Mouse (Mus musculus) E14TG2a.4 (cell line): ENCODE results near the gene Gm20388.

Experiments used
- H3K27me3 ChIP-seq: 2 replicates; pipeline ENCODE4 v1.6.1; 2014; ENCODE audit warnings: low read length, control low read depth; ENCODE audit not compliant: insufficient read depth
- H3K36me3 ChIP-seq: 2 replicates; pipeline ENCODE4 v1.6.1; 2014; ENCODE audit warnings: low read length, control low read depth; ENCODE audit not compliant: insufficient read depth
- H3K4me1 ChIP-seq: replicated peaks from 2 replicates; pipeline ENCODE4 v1.6.1; 2014; ENCODE audit warnings: low read depth, low read length, control low read depth
- H3K4me3 ChIP-seq: replicated peaks from 2 replicates; pipeline ENCODE4 v1.5.1; 2014; ENCODE audit warnings: mild to moderate bottlenecking, low read length
- H3K9me3 ChIP-seq: 2 replicates; pipeline ENCODE4 v1.6.1; 2014; ENCODE audit warnings: low read length, control low read depth
- CTCF ChIP-seq: conservative IDR thresholded peaks from 2 replicates; pipeline ENCODE4 v1.5.1; 2014; ENCODE audit warnings: low read length
- NANOG ChIP-seq: IDR thresholded peaks from 2 replicates; pipeline ENCODE4 v1.6.1; 2014; ENCODE audit warnings: borderline replicate concordance, low read length, mixed read lengths
- POU5F1 ChIP-seq: IDR thresholded peaks from 2 replicates; pipeline ENCODE4 v1.6.1; 2014; ENCODE audit warnings: low read length, borderline replicate concordance

Gm20388 gene

DNA sequence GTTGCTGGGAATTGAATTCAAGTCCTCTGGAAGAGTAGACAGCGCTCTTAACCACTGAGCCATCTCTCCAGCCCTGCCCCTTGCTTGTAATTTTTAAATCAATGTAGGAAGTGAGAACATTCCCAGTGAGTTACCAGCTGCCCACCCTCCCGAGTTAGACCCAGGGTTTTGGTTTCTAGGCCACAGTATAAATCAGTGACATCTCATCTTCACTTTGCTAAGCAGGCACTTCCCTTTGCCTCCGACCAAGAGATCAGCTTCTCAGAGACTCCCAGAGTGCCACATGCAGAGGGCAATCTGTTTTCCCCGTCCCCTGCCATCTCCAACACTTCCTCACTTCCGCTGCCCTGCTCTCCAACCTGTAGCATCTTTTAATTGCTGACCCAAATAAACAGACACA, 3987.9 kb downstream of the Gm20388 start:
- TF ChIP-seq POU5F1 = no peak
- H3K9me3 ChIP-seq = no peaks in the 10 kb centered on the region
- no peak overlapping the region for H3K4me3 ChIP-seq
- peaks cover 51% of the 10 kb centered on the region for H3K36me3 ChIP-seq
- H3K27me3 ChIP-seq = peaks cover 17% of the 10 kb centered on the region
- peaks cover 17% of the 10 kb centered on the region for H3K4me1 ChIP-seq

DNA sequence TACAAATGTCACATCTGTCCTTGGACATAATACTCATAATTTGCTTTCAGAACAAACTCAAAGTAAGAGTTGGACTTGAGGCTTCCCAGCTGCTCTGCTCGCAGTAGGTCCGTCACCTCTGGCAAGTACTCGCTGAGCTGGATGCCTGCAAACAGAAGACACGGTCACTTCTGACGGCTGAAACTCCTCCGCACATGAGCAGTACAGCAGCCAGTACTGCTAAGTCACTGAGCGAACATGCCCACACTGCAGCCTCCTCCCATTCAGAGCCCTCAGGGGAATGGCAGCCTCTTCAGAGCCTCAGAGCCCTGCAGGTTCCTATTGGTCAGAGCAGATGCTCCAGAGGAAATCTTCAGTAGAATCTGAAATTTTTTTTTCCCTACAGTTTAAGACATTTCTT, 3988.7 kb downstream of the Gm20388 start:
- H3K4me3 ChIP-seq = no peak overlapping the region
- H3K9me3 ChIP-seq = no peaks in the 10 kb centered on the region
- TF ChIP-seq POU5F1 (no peak), NANOG (no peak), CTCF (no peak)
- H3K4me1 ChIP-seq = peaks cover 12% of the 10 kb centered on the region
- H3K27me3 ChIP-seq = peaks cover 9% of the 10 kb centered on the region
- peaks cover 59% of the 10 kb centered on the region for H3K36me3 ChIP-seq

DNA sequence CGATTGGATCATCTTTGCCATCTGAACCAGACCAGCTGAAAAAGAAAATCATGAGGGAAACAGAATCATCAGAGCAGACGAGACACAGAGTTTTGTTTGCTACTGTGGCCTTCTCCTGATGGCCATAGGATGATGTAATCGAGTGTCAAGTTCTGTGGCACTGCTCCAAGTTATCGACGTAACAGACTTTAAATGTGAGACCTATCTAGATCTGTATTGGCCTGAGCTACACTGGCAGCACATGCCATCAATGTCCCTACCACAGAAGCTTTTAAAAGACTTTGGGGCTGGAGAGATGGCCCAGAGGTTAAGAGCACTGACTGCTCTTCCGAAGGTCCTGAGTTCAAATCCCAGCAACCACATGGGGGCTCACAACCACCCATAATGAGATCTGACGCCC, 3992.0 kb downstream of the Gm20388 start:
- H3K9me3 ChIP-seq = no peaks in the 10 kb centered on the region
- peaks cover 4% of the 10 kb centered on the region for H3K4me1 ChIP-seq
- no peaks in the 10 kb centered on the region for H3K27me3 ChIP-seq
- H3K4me3 ChIP-seq = no peak overlapping the region
- TF ChIP-seq CTCF (no peak), NANOG (no peak), POU5F1 (no peak)
- H3K36me3 ChIP-seq = peaks cover 90% of the 10 kb centered on the region

DNA sequence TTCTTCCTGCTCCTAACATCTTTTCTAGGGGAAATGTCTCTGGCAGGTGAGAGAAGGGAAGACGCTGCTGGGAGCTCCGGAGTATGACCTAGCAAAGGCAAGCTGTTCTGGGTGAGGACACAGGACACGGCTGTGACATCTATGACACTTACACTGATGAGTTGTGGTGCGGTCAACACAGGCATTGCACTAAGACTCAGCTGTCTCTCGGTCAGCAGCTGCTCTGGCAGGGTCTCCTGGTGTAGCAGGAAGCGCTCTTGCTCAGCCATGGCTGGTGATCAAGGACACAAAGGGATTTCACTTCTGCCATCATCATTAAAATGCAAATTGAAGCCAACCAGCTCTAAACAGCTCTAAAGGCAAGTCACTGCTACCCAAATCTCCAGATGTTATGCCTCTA, 3997.0 kb downstream of the Gm20388 start:
- H3K9me3 ChIP-seq = no peaks in the 10 kb centered on the region
- H3K4me3 ChIP-seq = no peak overlapping the region
- no peaks in the 10 kb centered on the region for H3K27me3 ChIP-seq
- TF ChIP-seq POU5F1 (no peak), NANOG (no peak), CTCF (no peak)
- H3K4me1 ChIP-seq = peaks cover 9% of the 10 kb centered on the region
- H3K36me3 ChIP-seq = peaks cover 99% of the 10 kb centered on the region

DNA sequence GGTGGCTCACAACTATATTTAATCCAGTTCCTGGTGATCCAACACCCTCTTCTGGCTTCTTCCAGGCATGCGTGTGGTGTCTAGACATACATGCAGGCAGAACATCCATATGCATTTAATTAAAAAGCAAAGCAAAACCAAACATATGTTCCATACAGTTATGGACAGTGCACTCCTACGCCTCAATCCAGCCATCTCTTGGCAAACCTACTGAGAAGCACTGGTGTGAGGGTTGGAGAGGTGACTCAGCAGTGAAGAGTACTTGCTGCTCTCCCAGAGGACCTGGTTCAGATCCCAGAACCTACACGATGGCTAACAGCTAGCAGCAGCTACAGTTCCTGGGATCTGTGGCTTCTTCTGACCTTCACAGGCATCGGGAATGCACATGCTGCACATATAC, 4001.6 kb downstream of the Gm20388 start:
- H3K36me3 ChIP-seq = peaks cover 100% of the 10 kb centered on the region
- peaks cover 6% of the 10 kb centered on the region for H3K4me1 ChIP-seq
- no peaks in the 10 kb centered on the region for H3K9me3 ChIP-seq
- no peaks in the 10 kb centered on the region for H3K27me3 ChIP-seq
- no peak overlapping the region for H3K4me3 ChIP-seq
- TF ChIP-seq POU5F1 = no peak
- no peak for TF ChIP-seq NANOG
- TF ChIP-seq CTCF = no peak

DNA sequence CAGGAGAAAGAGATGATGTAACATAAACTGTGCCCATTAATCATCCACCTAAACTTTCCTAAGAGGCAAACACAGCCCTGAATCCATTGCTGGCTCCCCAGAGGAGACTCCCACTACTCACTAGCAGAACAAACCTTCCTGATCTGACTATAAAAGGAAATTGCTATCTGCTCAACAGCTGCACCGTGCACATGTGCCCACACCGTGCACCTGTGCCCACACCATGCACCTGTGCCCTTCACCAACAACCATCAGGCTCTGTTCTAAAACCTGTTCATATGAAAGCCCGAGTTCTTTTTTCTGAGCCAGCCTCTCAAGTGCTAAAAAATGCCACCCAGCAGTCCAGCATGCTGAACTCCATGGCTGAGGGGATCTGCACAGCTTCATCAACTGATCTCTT, 4004.0 kb downstream of the Gm20388 start:
- H3K9me3 ChIP-seq = no peaks in the 10 kb centered on the region
- no peak overlapping the region for H3K4me3 ChIP-seq
- H3K27me3 ChIP-seq = no peaks in the 10 kb centered on the region
- H3K36me3 ChIP-seq = peaks cover 100% of the 10 kb centered on the region
- no peaks in the 10 kb centered on the region for H3K4me1 ChIP-seq
- no peak for TF ChIP-seq POU5F1
- TF ChIP-seq CTCF = no peak
- TF ChIP-seq NANOG = no peak

DNA sequence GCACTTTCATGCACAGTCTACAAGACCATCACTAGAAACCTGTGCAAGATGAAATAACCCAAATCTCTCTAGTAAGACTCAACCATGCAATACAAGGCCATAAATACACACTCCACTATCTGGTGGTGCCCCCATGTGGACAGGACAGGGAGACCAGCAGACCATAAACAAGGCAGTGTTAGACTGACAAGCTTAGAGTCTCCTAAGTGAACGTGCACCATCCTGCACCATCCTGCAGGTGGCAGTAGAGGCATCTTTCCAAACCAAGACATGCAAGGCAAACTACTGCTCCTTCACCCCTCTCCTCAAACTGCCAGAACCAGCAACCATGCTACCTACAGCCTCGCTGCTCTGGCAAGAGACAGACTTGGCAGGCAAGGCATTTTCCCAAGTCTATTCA, 4014.1 kb downstream of the Gm20388 start:
- Histone ChIP-seq H3K4me1 (peaks cover 4% of the 10 kb centered on the region; the same call in 1 of the 2 replicates), H3K36me3 (peaks cover 95% of the 10 kb centered on the region), H3K9me3 (no peaks in the 10 kb centered on the region), H3K4me3 (no peak overlapping the region), H3K27me3 (no peaks in the 10 kb centered on the region)
- TF ChIP-seq NANOG (no peak), CTCF (peak; percentile 91), POU5F1 (no peak)

DNA sequence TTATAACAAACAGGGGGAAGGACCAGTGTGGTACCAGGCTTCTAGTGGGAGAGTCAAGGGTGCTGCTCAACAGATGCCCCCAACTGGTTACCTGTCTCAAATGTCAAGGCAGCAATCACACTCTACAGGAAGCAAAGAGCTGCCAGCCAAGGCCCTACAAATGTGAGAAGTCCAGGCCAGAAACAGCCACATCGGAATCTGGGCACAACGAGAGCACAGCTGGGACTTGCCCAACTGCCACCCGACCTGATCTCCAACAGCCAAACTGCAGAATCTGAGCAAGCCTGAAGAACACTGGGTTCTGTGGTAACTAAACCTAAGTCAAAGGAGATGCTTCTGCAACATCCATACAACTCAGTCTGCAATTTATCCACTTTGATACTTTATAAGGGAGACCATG, 4015.0 kb downstream of the Gm20388 start:
- Histone ChIP-seq H3K9me3 (no peaks in the 10 kb centered on the region), H3K4me1 (peaks cover 4% of the 10 kb centered on the region; the same call in 1 of the 2 replicates), H3K36me3 (peaks cover 95% of the 10 kb centered on the region), H3K27me3 (no peaks in the 10 kb centered on the region), H3K4me3 (no peak overlapping the region)
- no peak for TF ChIP-seq NANOG
- TF ChIP-seq POU5F1 = no peak
- no peak for TF ChIP-seq CTCF

DNA sequence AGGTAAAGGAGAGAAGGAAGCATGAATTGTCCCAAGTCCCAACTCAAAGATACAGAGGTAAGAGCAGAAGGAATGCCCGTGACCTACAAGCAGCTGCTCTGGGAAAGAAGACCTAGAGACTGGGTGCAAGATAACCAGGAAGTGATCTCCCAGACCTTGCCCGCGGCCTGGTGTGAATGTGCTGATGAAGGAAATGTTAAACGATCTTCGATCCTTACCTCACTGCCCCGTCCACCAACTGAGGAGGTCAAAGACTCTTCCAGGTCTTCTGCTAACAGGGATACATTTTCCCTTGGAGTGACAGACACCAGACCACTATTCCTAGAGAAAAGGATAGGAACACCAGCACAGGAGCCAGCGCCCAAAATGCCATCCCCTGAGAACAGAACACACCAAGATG, 4018.4 kb downstream of the Gm20388 start:
- TF ChIP-seq POU5F1 (no peak), NANOG (no peak), CTCF (no peak)
- H3K4me1 ChIP-seq = peaks cover 4% of the 10 kb centered on the region; the same call in 1 of the 2 replicates
- H3K9me3 ChIP-seq = no peaks in the 10 kb centered on the region
- no peak overlapping the region for H3K4me3 ChIP-seq
- no peaks in the 10 kb centered on the region for H3K27me3 ChIP-seq
- peaks cover 95% of the 10 kb centered on the region for H3K36me3 ChIP-seq
